Mouse (Mus musculus) olfactory bulb, adult 2 months (tissue): ENCODE data around the gene Lacc1.

ENCODE experiments used
- CTCF ChIP-seq: fragments of 200-500 bp; IDR thresholded peaks from 2 replicates; pipeline ENCODE4 v1.5.1; 2012; ENCODE audit warnings: low read depth, mild to moderate bottlenecking, low read length, moderate library complexity; ENCODE audit not compliant: insufficient read depth
- POLR2A ChIP-seq: fragments of 200-500 bp; IDR thresholded peaks from 2 replicates; pipeline ENCODE4 v1.6.1; 2012; ENCODE audit warnings: mild to moderate bottlenecking, low read depth, low read length, moderate library complexity; ENCODE audit not compliant: insufficient read depth

DNA sequence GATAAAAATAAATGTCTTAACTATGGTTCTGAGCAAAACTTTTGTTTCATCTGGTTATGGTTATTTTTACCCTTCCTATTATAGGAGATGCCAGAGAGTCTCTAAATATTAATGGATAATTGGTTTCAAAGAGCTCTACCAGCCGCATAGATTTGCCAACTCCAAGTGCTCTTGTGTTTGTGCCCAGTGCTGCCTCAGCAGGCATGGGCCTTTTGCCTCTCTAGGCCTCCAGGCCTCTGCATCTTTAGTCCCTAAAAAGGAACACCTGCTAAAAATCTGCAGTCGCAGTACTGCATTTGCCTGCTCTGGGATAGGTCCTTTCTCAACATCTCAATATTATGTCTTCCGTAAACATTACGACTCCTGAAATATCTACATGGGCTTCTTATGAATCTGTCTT is 55.5 kb downstream of the Lacc1 start:
- TF ChIP-seq POLR2A (no peak), CTCF (no peak)
